Mouse (Mus musculus) thymus, adult 2 months (tissue): ENCODE results near the gene Dpep3.

Experiments
- CTCF ChIP-seq: fragments of 200-500 bp; IDR thresholded peaks from 2 replicates; pipeline ENCODE4 v1.5.1; 2012; ENCODE audit warnings: mild to moderate bottlenecking, control low read depth, low read length, moderate library complexity, borderline replicate concordance; ENCODE audit not compliant: control insufficient read depth, poor library complexity, insufficient read depth; ENCODE audit errors: extremely low read depth
- POLR2A ChIP-seq: fragments of 200-500 bp; IDR thresholded peaks from 2 replicates; pipeline ENCODE4 v1.6.1; 2012; ENCODE audit warnings: mild to moderate bottlenecking, low read length, control low read depth, moderate library complexity; ENCODE audit not compliant: control insufficient read depth, poor library complexity, insufficient read depth; ENCODE audit errors: extremely low read depth

DNA sequence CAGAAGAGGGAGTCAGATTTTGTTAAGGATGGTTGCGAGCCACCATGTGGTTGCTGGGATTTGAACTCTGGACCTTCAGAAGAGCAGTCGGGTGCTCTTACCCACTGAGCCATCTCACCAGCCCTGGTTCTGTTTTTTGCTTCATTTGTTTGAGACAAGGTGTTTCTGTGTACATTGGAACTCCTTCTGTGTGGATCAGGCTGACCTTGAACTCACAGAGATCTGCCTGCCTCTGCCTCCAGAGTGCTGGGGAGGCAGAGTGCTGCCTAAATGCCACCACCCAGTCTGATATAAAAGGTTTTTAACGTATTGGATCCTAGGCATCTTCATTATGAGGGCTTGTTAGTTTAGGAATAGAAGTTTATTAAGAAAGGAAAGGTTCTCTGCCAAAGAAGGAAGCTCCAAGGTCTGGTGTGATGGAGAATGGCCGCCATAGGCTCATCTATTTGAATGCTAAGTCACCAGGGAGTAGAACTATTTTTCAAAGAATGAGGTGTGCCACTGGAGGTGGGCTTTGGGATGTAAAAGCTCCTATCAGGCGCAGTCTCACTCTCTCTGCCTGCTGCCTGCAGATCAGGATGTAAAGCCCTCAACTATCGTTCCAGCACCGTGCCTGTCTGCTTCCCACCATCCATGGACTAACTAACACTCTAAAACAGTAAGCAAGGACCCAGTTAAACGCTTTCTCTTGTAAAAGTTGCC lies 8.1 kb downstream of the Dpep3 start:
- no peak for TF ChIP-seq CTCF
- TF ChIP-seq POLR2A = no peak
